Mouse (Mus musculus) stomach, postnatal 0 days (tissue): ENCODE measurements at regions not wholly inside any gene's neighbourhood (a gene's known extent, or its start where the extent isn't known, plus 50 kb on each side); places are given as distances from the start of the nearest gene placed in this dataset.

Experiments used
- CTCF ChIP-seq: IDR thresholded peaks from 2 replicates; pipeline ENCODE4 v1.5.1; 2016; ENCODE audit warnings: antibody characterized with exemption, low read depth, mild to moderate bottlenecking, moderate library complexity
- EP300 ChIP-seq: optimal IDR thresholded peaks from 2 replicates; pipeline ENCODE3; 2016; ENCODE audit warnings: antibody characterized with exemption

DNA sequence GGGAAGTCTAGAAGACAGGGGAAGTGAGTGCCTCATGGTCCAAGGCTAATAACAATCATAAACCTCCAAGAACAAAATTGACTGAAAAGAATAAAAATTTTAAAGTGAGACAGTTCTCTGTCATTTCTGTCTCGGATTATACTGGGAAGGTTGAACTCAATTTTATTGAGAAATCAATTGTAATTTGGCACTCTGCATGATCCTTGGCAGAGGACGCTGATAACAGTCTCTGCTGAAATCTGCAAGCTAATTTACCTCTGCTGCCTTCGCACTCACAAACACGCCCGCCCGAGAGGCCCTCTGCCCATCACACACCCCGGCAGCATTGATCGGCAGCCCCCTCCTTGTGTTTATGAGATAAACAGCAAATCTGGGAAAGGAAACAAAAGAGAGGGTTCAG lies 151.4 kb upstream of the Ppargc1a start:
- TF ChIP-seq CTCF: no peak
- TF ChIP-seq EP300: no peak
